Mouse (Mus musculus): Measurements from ENCODE around the gene Pou2f3.

DNA sequence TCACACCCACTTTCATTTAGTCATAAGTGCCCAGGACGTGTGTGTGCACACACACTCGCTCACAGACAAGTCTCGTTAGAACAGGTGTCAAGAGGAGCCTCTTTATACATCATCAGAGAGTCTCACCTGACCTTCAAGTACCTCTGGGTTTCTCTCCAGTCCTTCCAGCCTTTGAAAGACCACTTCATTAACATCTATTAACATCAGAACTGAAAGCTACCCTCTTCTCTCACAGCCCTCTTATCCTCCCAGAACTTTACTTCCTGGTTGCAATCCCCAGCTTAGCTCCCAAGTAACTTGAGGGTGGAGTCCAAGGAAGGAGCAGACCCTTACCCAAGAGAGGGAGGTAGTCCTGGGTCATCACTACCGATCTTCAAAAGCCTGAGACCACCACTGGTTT is 18.6 kb downstream of the Pou2f3 start:
- TF ChIP-seq EP300 (IDR thresholded peaks at IDR 0.05; ENCODE audit: low read depth) (no peak), CTCF (IDR thresholded peaks at IDR 0.05; ENCODE audit: low read depth) (no peak)

Measured in liver, embryonic 14.5 days (tissue).